Mouse (Mus musculus): Measurements from ENCODE around the gene Ctcf. TPM values are rescaled to one million over a fixed set of nuclear protein-coding genes. Genes with fewer than 3 reads are reported as not detected.

The Ctcf gene
- polyA plus RNA-seq, 1 experiment from 2014 or later, result 120 TPM

GRCm38 (mm10) chr8:105697196-105697780, 60.9 kb downstream of the Ctcf start:
- H3K27ac ChIP-seq, result no peak overlapping the region
- ATAC-seq (ENCODE audit: low FRiP score, low read depth), result no peak
- H3K4me2 ChIP-seq (replicated peaks), result no peak overlapping the region
- no peak overlapping the region for H3K9ac ChIP-seq
- H3K36me3 ChIP-seq, result peaks cover 39% of the 10 kb centered on the region
- no peaks in the 10 kb centered on the region for H3K27me3 ChIP-seq (replicated peaks)
- peaks cover 35% of the 10 kb centered on the region for H3K4me1 ChIP-seq
- H3K9me3 ChIP-seq, result no peaks in the 10 kb centered on the region; the same call in 1 of the 2 replicates
- 92% methylated on average over 17 of the region's 17 CpGs for WGBS
- no peak overlapping the region for H3K4me3 ChIP-seq

- H3K9ac ChIP-seq, result no peak overlapping the region
- H3K4me2 ChIP-seq (replicated peaks), result no peak overlapping the region
- peaks cover 37% of the 10 kb centered on the region for H3K4me1 ChIP-seq
- H3K9me3 ChIP-seq, result no peaks in the 10 kb centered on the region
- no peaks in the 10 kb centered on the region for H3K27me3 ChIP-seq (replicated peaks)
- ATAC-seq (ENCODE audit: low FRiP score, low read depth), result no peak
- H3K36me3 ChIP-seq, result peaks cover 42% of the 10 kb centered on the region
- WGBS, result 90% methylated on average over 5 of the region's 5 CpGs
- H3K27ac ChIP-seq, result no peak overlapping the region
- no peak overlapping the region for H3K4me3 ChIP-seq
Measured at GRCm38 (mm10) chr8:105698734-105699133, 62.4 kb downstream of the Ctcf start.

DNA sequence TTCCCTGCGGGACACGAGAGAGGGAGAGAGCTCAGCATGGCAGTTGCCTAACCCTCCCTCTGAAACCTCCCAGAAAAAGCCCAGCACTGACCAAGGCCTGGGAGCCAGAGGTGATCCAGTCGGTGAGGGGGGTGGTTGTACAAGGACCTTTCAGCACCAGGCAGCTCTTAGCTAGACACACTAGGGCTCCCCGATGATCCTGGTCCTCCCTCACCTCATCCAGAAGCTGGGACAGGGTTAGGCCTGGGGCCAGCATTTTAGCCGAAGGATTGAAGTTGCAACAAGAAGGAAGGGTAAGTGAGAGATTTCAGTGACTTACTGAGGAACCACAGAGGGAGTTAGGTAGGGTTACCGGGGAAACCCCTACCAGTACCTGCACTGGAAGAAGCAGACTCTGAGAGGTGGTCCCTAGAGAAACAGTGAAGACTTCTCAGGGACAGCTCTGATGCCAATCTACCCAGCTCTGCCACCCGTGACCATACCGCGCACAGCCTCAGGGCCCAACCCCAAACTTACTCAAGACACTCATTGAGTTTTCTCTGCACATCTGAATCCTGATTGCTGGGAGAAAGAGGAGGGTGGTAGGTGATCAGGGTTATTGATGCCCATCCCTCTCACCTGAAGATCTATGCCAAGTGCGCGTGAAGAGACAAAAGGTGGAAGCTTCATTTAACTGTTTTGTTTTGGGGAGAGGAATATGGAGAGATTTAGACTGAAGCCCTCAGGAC, 63.3 kb downstream of the Ctcf start:
- H3K27ac ChIP-seq, result no peak overlapping the region
- H3K4me2 ChIP-seq (replicated peaks), result peak overlapping the region; percentile 96
- H3K9ac ChIP-seq, result peak overlapping the region; percentile 69; the same call in 1 of the 2 replicates
- peaks cover 50% of the 10 kb centered on the region for H3K36me3 ChIP-seq
- no peak for ATAC-seq (ENCODE audit: low FRiP score, low read depth)
- whole genome bisulfite sequencing, result 87% methylated on average over 11 of the region's 11 CpGs
- no peaks in the 10 kb centered on the region for H3K27me3 ChIP-seq (replicated peaks)
- H3K4me1 ChIP-seq, result peaks cover 28% of the 10 kb centered on the region
- peak overlapping the region; percentile 49 for H3K4me3 ChIP-seq
- H3K9me3 ChIP-seq, result no peaks in the 10 kb centered on the region

GRCm38 (mm10) chr8:105700566-105700965, 64.2 kb downstream of the Ctcf start:
- Histone ChIP-seq H3K36me3 (peaks cover 47% of the 10 kb centered on the region), H3K27ac (no peak overlapping the region), H3K4me2 (replicated peaks) (peak overlapping the region; percentile 96), H3K4me1 (peaks cover 23% of the 10 kb centered on the region), H3K4me3 (peak overlapping the region; percentile 49), H3K27me3 (replicated peaks) (no peaks in the 10 kb centered on the region), H3K9ac (peak overlapping the region; percentile 69), H3K9me3 (no peaks in the 10 kb centered on the region)
- 0% methylated on average over 21 of the region's 21 CpGs for WGBS
- ATAC-seq (ENCODE audit: low FRiP score, low read depth), result peak; percentile 55

- ATAC-seq (ENCODE audit: low FRiP score, low read depth), result peak; percentile 79
- WGBS, result under 1% methylated on average over 60 of the region's 60 CpGs
Measured at GRCm38 (mm10) chr8:105700966-105701824, 64.8 kb downstream of the Ctcf start, which contains the start of the genes Acd and Pard6a. Acd (minus strand) TSS chr8:105701102. Pard6a (plus strand) TSS chr8:105701148.

DNA sequence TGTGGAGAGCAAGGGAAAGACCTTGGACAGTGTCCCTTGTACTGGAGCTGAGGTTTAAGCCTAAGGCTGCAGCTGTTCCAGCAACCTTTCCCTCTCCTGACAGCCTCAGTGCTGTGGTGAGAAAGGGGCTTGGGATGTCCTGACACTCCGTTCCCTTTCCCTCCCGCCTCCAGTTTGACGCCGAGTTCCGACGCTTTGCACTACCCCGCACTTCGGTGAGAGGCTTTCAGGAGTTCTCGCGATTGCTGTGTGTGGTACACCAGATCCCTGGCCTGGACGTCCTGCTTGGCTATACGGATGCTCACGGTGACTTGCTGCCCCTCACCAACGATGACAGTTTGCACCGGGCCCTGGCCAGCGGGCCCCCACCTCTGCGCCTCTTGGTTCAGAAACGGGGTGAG, 65.6 kb downstream of the Ctcf start:
- H3K4me2 ChIP-seq (replicated peaks), result peak overlapping the region; percentile 96
- peaks cover 33% of the 10 kb centered on the region for H3K4me1 ChIP-seq
- H3K4me3 ChIP-seq, result peak overlapping the region; percentile 49
- peak; percentile 21 for ATAC-seq (ENCODE audit: low FRiP score, low read depth)
- H3K27ac ChIP-seq, result peak overlapping the region; percentile 44; the same call in 1 of the 2 replicates
- WGBS, result 40% methylated on average over 18 of the region's 18 CpGs
- H3K27me3 ChIP-seq (replicated peaks), result no peaks in the 10 kb centered on the region
- H3K9ac ChIP-seq, result peak overlapping the region; percentile 53
- peaks cover 36% of the 10 kb centered on the region for H3K36me3 ChIP-seq
- no peaks in the 10 kb centered on the region for H3K9me3 ChIP-seq

More at GRCm38 (mm10) chr8:105700966-105701824, 64.8 kb downstream of the Ctcf start, which contains the start of the genes Acd and Pard6a:
- Histone ChIP-seq H3K36me3 (peaks cover 44% of the 10 kb centered on the region), H3K27me3 (replicated peaks) (no peaks in the 10 kb centered on the region), H3K4me3 (peak within 1 kb of the TSS; percentile 49), H3K9ac (peak within 1 kb of the TSS; percentile 69), H3K4me2 (replicated peaks) (peak within 1 kb of the TSS; percentile 96), H3K27ac (peak within 1 kb of the TSS; percentile 44), H3K4me1 (peaks cover 26% of the 10 kb centered on the region), H3K9me3 (no peaks in the 10 kb centered on the region)

GRCm38 (mm10) chr8:105702731-105703415, 66.5 kb downstream of the Ctcf start:
- no peaks in the 10 kb centered on the region for H3K9me3 ChIP-seq
- no peak overlapping the region for H3K27ac ChIP-seq
- H3K36me3 ChIP-seq, result peaks cover 28% of the 10 kb centered on the region
- no peak for ATAC-seq (ENCODE audit: low FRiP score, low read depth)
- no peak overlapping the region for H3K4me3 ChIP-seq
- no peaks in the 10 kb centered on the region for H3K27me3 ChIP-seq (replicated peaks)
- 92% methylated on average over 24 of the region's 24 CpGs for WGBS
- peak overlapping the region; percentile 96 for H3K4me2 ChIP-seq (replicated peaks)
- peaks cover 41% of the 10 kb centered on the region for H3K4me1 ChIP-seq
- peak overlapping the region; percentile 53 for H3K9ac ChIP-seq

GRCm38 (mm10) chr8:105704146-105704812, 67.9 kb downstream of the Ctcf start:
- no peak overlapping the region for H3K4me2 ChIP-seq (replicated peaks)
- no peaks in the 10 kb centered on the region for H3K9me3 ChIP-seq
- ATAC-seq (ENCODE audit: low FRiP score, low read depth), result no peak
- peaks cover 17% of the 10 kb centered on the region for H3K36me3 ChIP-seq
- no peak overlapping the region for H3K4me3 ChIP-seq
- WGBS, result 95% methylated on average over 34 of the region's 34 CpGs
- peaks cover 43% of the 10 kb centered on the region for H3K4me1 ChIP-seq
- H3K27me3 ChIP-seq (replicated peaks), result no peaks in the 10 kb centered on the region
- no peak overlapping the region for H3K27ac ChIP-seq
- no peak overlapping the region for H3K9ac ChIP-seq

DNA sequence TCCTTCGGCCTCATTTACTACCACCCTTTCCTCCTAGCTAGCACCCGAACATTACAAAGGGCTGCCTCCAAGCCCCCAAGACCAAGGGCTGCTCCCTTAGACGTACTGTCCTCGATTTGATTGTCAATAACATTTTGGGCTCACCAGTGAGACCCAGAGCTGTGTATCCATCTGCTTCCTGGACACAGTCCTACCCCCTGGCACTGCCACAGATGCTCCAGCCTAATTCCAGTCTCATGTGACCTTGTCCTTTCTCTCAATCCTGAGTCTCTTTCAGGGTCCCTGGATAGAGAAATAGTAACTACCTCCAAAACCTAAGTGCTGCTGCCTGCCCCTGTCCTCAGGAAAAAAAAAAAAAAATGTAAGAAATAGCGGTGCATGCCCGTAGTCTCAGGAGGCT, 68.6 kb downstream of the Ctcf start:
- no peak for ATAC-seq (ENCODE audit: low FRiP score, low read depth)
- H3K9me3 ChIP-seq, result no peaks in the 10 kb centered on the region
- H3K4me2 ChIP-seq (replicated peaks), result no peak overlapping the region
- no peak overlapping the region for H3K27ac ChIP-seq
- H3K4me3 ChIP-seq, result no peak overlapping the region
- H3K36me3 ChIP-seq, result peaks cover 17% of the 10 kb centered on the region
- WGBS, result 93% methylated on average over 6 of the region's 6 CpGs
- no peak overlapping the region for H3K9ac ChIP-seq
- peaks cover 38% of the 10 kb centered on the region for H3K4me1 ChIP-seq
- no peaks in the 10 kb centered on the region for H3K27me3 ChIP-seq (replicated peaks)

DNA sequence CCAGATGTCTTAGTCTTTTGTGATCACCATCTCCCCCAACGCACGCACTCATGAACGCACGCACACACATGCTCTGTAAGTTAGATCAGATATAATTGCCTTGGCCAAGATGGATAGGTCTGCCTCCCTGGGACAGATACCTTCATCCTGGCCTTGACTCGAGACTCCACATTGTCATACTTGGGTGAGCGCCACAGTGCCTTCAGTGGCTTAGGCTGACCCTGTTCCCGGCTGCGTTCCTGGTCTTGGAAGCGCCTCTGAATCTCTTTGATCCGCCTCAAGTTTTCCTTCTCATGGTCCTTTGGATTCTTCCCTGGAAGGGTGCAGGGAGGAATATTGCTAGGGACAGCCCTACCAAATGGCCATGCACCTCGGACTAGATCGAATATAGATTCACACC, 70.1 kb downstream of the Ctcf start:
- no peak overlapping the region for H3K9ac ChIP-seq
- no peaks in the 10 kb centered on the region for H3K9me3 ChIP-seq
- 80% methylated on average over 12 of the region's 12 CpGs for WGBS
- H3K27me3 ChIP-seq (replicated peaks), result no peaks in the 10 kb centered on the region
- H3K36me3 ChIP-seq, result peaks cover 17% of the 10 kb centered on the region
- peak overlapping the region; percentile 93 for H3K4me2 ChIP-seq (replicated peaks)
- ATAC-seq (ENCODE audit: low FRiP score, low read depth), result no peak
- no peak overlapping the region for H3K27ac ChIP-seq
- H3K4me3 ChIP-seq, result no peak overlapping the region
- peaks cover 31% of the 10 kb centered on the region for H3K4me1 ChIP-seq
